In the genomic region with DNA sequence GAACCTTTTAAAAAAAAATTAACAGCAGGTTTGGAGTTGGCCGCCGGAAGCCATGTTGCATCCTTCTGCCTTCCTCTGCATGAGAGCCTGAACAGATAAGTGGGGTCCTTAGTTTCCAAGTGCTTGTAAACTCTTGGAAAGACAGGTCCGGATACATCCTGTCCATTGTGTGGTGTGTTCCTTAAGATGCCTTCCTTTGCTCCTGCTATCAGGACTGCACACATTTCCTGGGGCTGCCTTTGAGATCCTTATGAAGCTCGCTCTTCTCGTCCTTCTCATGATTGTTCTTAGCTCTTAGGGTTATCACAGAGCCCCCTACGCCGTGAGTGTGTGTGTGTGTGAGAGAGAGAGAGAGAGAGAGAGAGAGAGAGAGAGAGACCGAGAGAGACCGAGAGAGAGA, we compare ENCODE assay signal across 21 mouse cellular contexts. TPM values are rescaled to one million over a fixed set of nuclear protein-coding genes. Genes with fewer than 3 reads are reported as not detected.
DNase-seq lines count a peak whose midpoint lies in the region; ATAC-seq and TF ChIP-seq lines count a peak whose summit lies in the region.
"Had no signal": no experiment of that assay in that cellular context is flagged by ENCODE, and none has a peak within 500 bp of the region (broad histone marks: within the 10 kb centered on the region; RNA-seq: fewer than 3 reads in every experiment).

No protein-coding gene starts in this region.

- WGBS in heart, postnatal 0 days, result 62% methylated on average over 8 of the region's 9 CpGs
- WGBS in lung, embryonic 16.5 days, result 72% methylated on average over 9 of the region's 9 CpGs
- 97% methylated on average over 9 of the region's 9 CpGs for WGBS in cerebellum, adult 2 months

- peaks cover 15% of the 10 kb centered on the region for H3K4me1 ChIP-seq in heart, postnatal 0 days (ENCODE audit: control insufficient read depth, insufficient read depth)
- H3K4me1 ChIP-seq in lung, embryonic 16.5 days (replicated peaks; ENCODE audit: control insufficient read depth, insufficient read depth, low read length), result peaks cover 29% of the 10 kb centered on the region
- peaks cover 26% of the 10 kb centered on the region for H3K4me1 ChIP-seq in cerebellum, adult 2 months (ENCODE audit: control insufficient read depth, insufficient read depth, low read length)

- 0 out of 2 replicates have a peak, but pooled peaks have one; percentile 54 for TF ChIP-seq EP300 in heart, postnatal 0 days (IDR thresholded peaks at IDR 0.05; ENCODE audit: low read depth)

- TF ChIP-seq CTCF in heart, postnatal 0 days (IDR thresholded peaks at IDR 0.05; ENCODE audit: low read depth), result no peak
- TF ChIP-seq CTCF in cerebellum, adult 2 months (IDR thresholded peaks at IDR 0.05; ENCODE audit: borderline replicate concordance, insufficient read depth, low read depth, low read length), result no peak

- no peaks in the 10 kb centered on the region for H3K27me3 ChIP-seq in heart, postnatal 0 days (ENCODE audit: control insufficient read depth, insufficient read depth, low read length)
- H3K27me3 ChIP-seq in lung, embryonic 16.5 days (ENCODE audit: control insufficient read depth, insufficient read depth, low read depth, low read length), result no peaks in the 10 kb centered on the region
- H3K27me3 ChIP-seq in cerebellum, adult 2 months (ENCODE audit: control insufficient read depth, insufficient read depth, low read length), result no peaks in the 10 kb centered on the region
- H3K27me3 ChIP-seq: embryonic facial prominence, embryonic 15.5 days; limb, embryonic 13.5 days; megakaryocyte, embryonic 14.5 days had no signal

- H3K4me2 ChIP-seq in heart, postnatal 0 days (ENCODE audit: low read depth, low read length), result no peak overlapping the region
- no peak overlapping the region for H3K4me2 ChIP-seq in lung, embryonic 16.5 days (ENCODE audit: low read depth, low read length)
- H3K4me2 ChIP-seq: embryonic facial prominence, embryonic 15.5 days; limb, embryonic 13.5 days had no signal

- no peak overlapping the region for H3K9ac ChIP-seq in heart, postnatal 0 days (replicated peaks; ENCODE audit: low read depth, low read length)
- no peak overlapping the region for H3K9ac ChIP-seq in lung, embryonic 16.5 days (ENCODE audit: low read length)
- H3K9ac ChIP-seq: embryonic facial prominence, embryonic 15.5 days; limb, embryonic 13.5 days had no signal

- H3K4me3 ChIP-seq in heart, postnatal 0 days (ENCODE audit: low read depth, low read length), result no peak overlapping the region
- no peak overlapping the region for H3K4me3 ChIP-seq in lung, embryonic 16.5 days (ENCODE audit: low read length)
- H3K4me3 ChIP-seq in cerebellum, adult 2 months (replicated peaks; ENCODE audit: insufficient read depth, low read depth, low read length), result no peak overlapping the region
- H3K4me3 ChIP-seq: embryonic facial prominence, embryonic 15.5 days; forebrain, embryonic 10.5 days; left cerebral cortex, adult 2 months; limb, embryonic 13.5 days had no signal

- TF ChIP-seq POLR2A in cerebellum, adult 2 months (IDR thresholded peaks at IDR 0.05; ENCODE audit: borderline replicate concordance, insufficient read depth, low read length), result no peak

- H3K36me3 ChIP-seq in heart, postnatal 0 days (replicated peaks; ENCODE audit: control insufficient read depth, insufficient read depth, low read length), result no peaks in the 10 kb centered on the region
- no peaks in the 10 kb centered on the region for H3K36me3 ChIP-seq in lung, embryonic 16.5 days (ENCODE audit: control insufficient read depth, insufficient read depth, low read length)
- H3K36me3 ChIP-seq: embryonic facial prominence, embryonic 15.5 days had no signal

- H3K9me3 ChIP-seq in heart, postnatal 0 days (replicated peaks; ENCODE audit: control insufficient read depth, low read length), result no peaks in the 10 kb centered on the region
- H3K9me3 ChIP-seq in lung, embryonic 16.5 days (ENCODE audit: control insufficient read depth, low read length), result no peaks in the 10 kb centered on the region
- H3K9me3 ChIP-seq: embryonic facial prominence, embryonic 15.5 days; forebrain, embryonic 10.5 days; limb, embryonic 13.5 days; megakaryocyte, embryonic 14.5 days had no signal

- peak; percentile 92 for DNase-seq in heart, adult 11 months
- DNase-seq in heart, postnatal 4 days, result no peak
- DNase-seq in heart, postnatal 0 days (ENCODE audit: low spot score), result peak; percentile 55
- DNase-seq in heart, postnatal 25 days (ENCODE audit: low spot score), result no peak
- no peak for DNase-seq in lung, adult 18-20 months
- DNase-seq in thymus, postnatal 36 days, result no peak
- no peak for DNase-seq in cerebellum, adult 2 months
- DNase-seq: cerebellum, postnatal 10 days; embryo, embryonic 11 days; kidney, postnatal 25 days; retina, postnatal 1 day; right cerebral cortex, postnatal 4 days; thymus, postnatal 25 days had no signal

- peak; percentile 68 for ATAC-seq in heart, postnatal 0 days (ENCODE audit: insufficient read depth, low read depth)
- peak; percentile 32 for ATAC-seq in lung, embryonic 16.5 days (ENCODE audit: low read depth)
- ATAC-seq: inflammation-experienced regulatory T-cells, adult 6 months; midbrain, embryonic 16.5 days had no signal

- peak overlapping the region; percentile 74 for H3K27ac ChIP-seq in heart, postnatal 0 days (ENCODE audit: low read depth)
- peak overlapping the region; percentile 83 for H3K27ac ChIP-seq in lung, embryonic 16.5 days (ENCODE audit: low read length)
- H3K27ac ChIP-seq in cerebellum, adult 2 months (ENCODE audit: insufficient read depth, low read length), result no peak overlapping the region
- H3K27ac ChIP-seq: embryonic facial prominence, embryonic 15.5 days; forebrain, embryonic 10.5 days; left cerebral cortex, adult 2 months; limb, embryonic 13.5 days had no signal

- intact Hi-C loops in heart, postnatal 25 days (cut with DNase I), result no loop called here

RNA-seq across cellular contexts. Expression of a gene that starts 31.3 kb away (rescaled TPM):
- 10 to 100 TPM; 50.6 to 61.0 TPM for total RNA-seq in heart, postnatal 4 days (2021)
- 11.3 and 12.6 TPM in 2 replicates for total RNA-seq in heart, postnatal 0 days (2014; rRNA removed; ENCODE audit: low replicate concordance)
- polyA plus RNA-seq in heart, postnatal 0 days (2015; fragmentation: Nextera tagmentation; extraction: Ambion mirVana), result 4.1 and 5.1 TPM in 2 replicates
- total RNA-seq in heart, postnatal 25 days (2021), result 10 to 100 TPM; 33.8 to 36.1 TPM
- polyA plus RNA-seq in lung, embryonic 16.5 days (2015; fragmentation: Nextera tagmentation; extraction: Ambion mirVana), result 13.2 and 15.5 TPM in 2 replicates
- 257 and 288 TPM in 2 replicates for polyA plus RNA-seq in cerebellum, adult 2 months (2012; rRNA removed)

Comparison
In these comparisons a context has a peak if more than half of its experiments do, and no peak if none do; other contexts are left out.
1. DNase-seq: peak in heart, adult 11 months (single experiment) and heart, postnatal 0 days (single experiment); none in heart, postnatal 4 days (single experiment), heart, postnatal 25 days (single experiment), lung, adult 18-20 months (0 of 2), thymus, postnatal 36 days (0 of 2) and cerebellum, adult 2 months (0 of 2).